Comparison of ENCODE assay signal across 8 mouse cellular contexts in genomic region chr8:126382749-126383148, GRCm38 (mm10). TPM values are rescaled to one million over a fixed set of nuclear protein-coding genes. Genes with fewer than 3 reads are reported as not detected.
A peak's percentile ranks its signal among the peaks of the same experiment; 100 is the strongest.
DNase-seq lines count a peak whose midpoint lies in the region; ATAC-seq and TF ChIP-seq lines count a peak whose summit lies in the region.

No protein-coding gene starts in this region.

- no peak for ATAC-seq in Patski
- no peak for ATAC-seq in kidney, postnatal 0 days (replicated peaks; ENCODE audit: low FRiP score, low read depth)
- no peak for ATAC-seq in inflammation-experienced regulatory T-cells, adult 6 months

- no peaks in the 10 kb centered on the region for H3K27me3 ChIP-seq in Patski
- H3K27me3 ChIP-seq in kidney, postnatal 0 days (ENCODE audit: insufficient read depth, low read length): no peaks in the 10 kb centered on the region

- TF ChIP-seq CTCF in layer of hippocampus, adult 2 months (conservative IDR thresholded peaks at IDR 0.05): peak; percentile 85
- peak; percentile 75 for TF ChIP-seq CTCF in Patski (IDR thresholded peaks at IDR 0.05)
- TF ChIP-seq CTCF in kidney, postnatal 0 days (IDR thresholded peaks at IDR 0.05; ENCODE audit: low read depth): peak; percentile 69

- peak in 1 of 2 experiments; percentile 50 for DNase-seq in layer of hippocampus, adult 2 months (ENCODE audit: low spot score in 2 of 2)
- no peak for DNase-seq in layer of hippocampus, adult 9-10 months (ENCODE audit: low spot score)
- no peak for DNase-seq in Patski (ENCODE audit: low read depth, low spot score)
- peak; percentile 74 for DNase-seq in cerebellum, adult 9-10 months
- peak; percentile 34 for DNase-seq in kidney, postnatal 0 days (ENCODE audit: low spot score)
- DNase-seq in lung, postnatal 25 days (ENCODE audit: low spot score): peak; percentile 16
- DNase-seq in ovary, postnatal 10 days (ENCODE audit: low spot score): no peak

- POLR2A ChIA-PET in Patski (lab: Charles Lee): interaction anchor here (1.1 kb wide), 1 partner anchor 116 kb away, joined by 3 read pairs; no protein-coding TSS in a partner anchor

- in situ Hi-C loops in Patski (cut with MboI; ENCODE audit: low pct_unique_long_range_greater_than_20kb): no loop called here

- no peak overlapping the region for H3K4me3 ChIP-seq in layer of hippocampus, adult 2 months
- no peak overlapping the region for H3K4me3 ChIP-seq in kidney, postnatal 0 days (replicated peaks; ENCODE audit: low read depth, low read length)

- H3K4me2 ChIP-seq in kidney, postnatal 0 days (ENCODE audit: low read length): no peak overlapping the region

- no peaks in the 10 kb centered on the region for H3K4me1 ChIP-seq in kidney, postnatal 0 days (replicated peaks; ENCODE audit: insufficient read depth, low read length)

- no peaks in the 10 kb centered on the region for H3K36me3 ChIP-seq in kidney, postnatal 0 days (ENCODE audit: insufficient read depth, low read length)

- no peak overlapping the region for H3K9ac ChIP-seq in kidney, postnatal 0 days (ENCODE audit: low read depth, low read length)

- CTCF ChIA-PET in Patski (lab: Charles Lee): interaction anchor here (0.7 to 4.3 kb wide), 14 partner anchors 11 to 116 kb away, joined by 3 to 23 read pairs (median 4); partner anchors contain the start of gene Slc35f3

- no peaks in the 10 kb centered on the region for H3K9me3 ChIP-seq in kidney, postnatal 0 days (replicated peaks; ENCODE audit: low read length)

- 75% methylated on average over 5 of the region's 5 CpGs for WGBS in kidney, postnatal 0 days

- peak overlapping the region; percentile 24; the same call in 1 of the 2 replicates for H3K27ac ChIP-seq in layer of hippocampus, adult 2 months
- H3K27ac ChIP-seq in kidney, postnatal 0 days: no peak overlapping the region

RNA-seq across cellular contexts. Expression of gene Coa6, which starts 39.6 kb away (rescaled TPM):
- total RNA-seq in layer of hippocampus, adult 2 months (2021): 10 to 100 TPM; 20.6 to 25.6 TPM
- 53.8 TPM for polyA plus RNA-seq in Patski (2021)
- 92.5 and 102 TPM in 2 replicates for polyA plus RNA-seq in kidney, postnatal 0 days (2015; fragmentation: Nextera tagmentation; extraction: Ambion mirVana)
- 10 to 100 TPM; 43.4 to 59.4 (median 48.4) TPM for polyA plus RNA-seq in inflammation-experienced regulatory T-cells, adult 6 months (2017; shearing (Covaris generic))

Comparison
In these comparisons a context has a peak if more than half of its experiments do, and no peak if none do; other contexts are left out.
1. DNase-seq: peak in cerebellum, adult 9-10 months (single experiment), kidney, postnatal 0 days (single experiment) and lung, postnatal 25 days (single experiment); none in layer of hippocampus, adult 9-10 months (single experiment), Patski (single experiment) and ovary, postnatal 10 days (single experiment).
2. Peak in every context shown above with its lines, with median percentiles within 50 percentile points of each other: CTCF ChIP-seq.